Mouse (Mus musculus) spleen, adult 2 months (tissue): ENCODE measurements around the gene Zfp771.

Source experiments
- CTCF ChIP-seq: fragments of 200-500 bp; IDR thresholded peaks from 2 replicates; pipeline ENCODE4 v1.5.1; 2011; ENCODE audit warnings: mild to moderate bottlenecking, inconsistent platforms; ENCODE audit not compliant: insufficient read depth, insufficient read length, insufficient replicate concordance; ENCODE audit errors: extremely low read depth
- POLR2A ChIP-seq: fragments of 200-500 bp; IDR thresholded peaks from 2 replicates; pipeline ENCODE4 v1.6.1; 2011; ENCODE audit warnings: low read depth, low read length, inconsistent platforms

- TF ChIP-seq CTCF (no peak), POLR2A (no peak)
Observed at GRCm38 (mm10) chr7:127255965-127256364, 11.9 kb downstream of the Zfp771 start.
